Mouse (Mus musculus): ENCODE data around the gene Mrps24. TPM values are rescaled to one million over a fixed set of nuclear protein-coding genes. Genes with fewer than 3 reads are reported as not detected.

Mrps24 gene
- polyA plus RNA-seq, 1 experiment from 2014 or later: 170 TPM

DNA sequence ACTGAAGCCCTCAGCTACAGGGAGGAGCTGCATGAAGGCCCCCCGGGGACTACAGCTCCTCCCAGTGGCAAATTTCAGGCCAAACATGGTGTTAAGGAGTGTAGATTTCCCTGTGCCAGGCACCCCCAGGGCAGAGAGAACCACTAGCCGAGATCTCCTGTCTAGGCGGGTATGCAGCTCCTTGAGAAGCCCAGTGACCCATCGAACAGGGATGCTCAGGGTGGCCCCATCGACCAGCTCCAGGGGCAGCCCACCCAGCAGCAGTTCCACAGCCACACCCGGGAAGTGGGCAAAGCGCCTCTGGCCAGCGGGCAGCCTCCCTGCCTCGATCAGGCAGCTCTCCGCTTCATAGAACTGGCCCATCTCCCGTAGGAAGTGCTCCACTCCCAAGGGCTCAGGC is 766 bp upstream of the Mrps24 start:
- Histone ChIP-seq H3K36me3 (replicated peaks; ENCODE audit: control insufficient read depth, insufficient read depth, low read depth, low read length) (peaks cover 4% of the 10 kb centered on the region; the same call in 1 of the 2 replicates), H3K27me3 (ENCODE audit: control insufficient read depth, insufficient read depth, low read length) (no peaks in the 10 kb centered on the region), H3K4me1 (ENCODE audit: control insufficient read depth, insufficient read depth, low read length) (no peaks in the 10 kb centered on the region), H3K27ac (replicated peaks; ENCODE audit: low read depth, low read length) (no peak overlapping the region), H3K9ac (replicated peaks; ENCODE audit: low read length) (no peak overlapping the region), H3K9me3 (replicated peaks; ENCODE audit: control insufficient read depth, low read length) (no peaks in the 10 kb centered on the region), H3K4me3 (ENCODE audit: low read depth, low read length) (no peak overlapping the region), H3K4me2 (ENCODE audit: low read depth, low read length) (no peak overlapping the region)
- DNase-seq (ENCODE audit: low spot score) (no peak), ATAC-seq (replicated peaks; ENCODE audit: insufficient number of reproducible peaks, low FRiP score, low TSS enrichment, low read depth) (no peak)
- WGBS: 92% methylated on average over 11 of the region's 11 CpGs

DNA sequence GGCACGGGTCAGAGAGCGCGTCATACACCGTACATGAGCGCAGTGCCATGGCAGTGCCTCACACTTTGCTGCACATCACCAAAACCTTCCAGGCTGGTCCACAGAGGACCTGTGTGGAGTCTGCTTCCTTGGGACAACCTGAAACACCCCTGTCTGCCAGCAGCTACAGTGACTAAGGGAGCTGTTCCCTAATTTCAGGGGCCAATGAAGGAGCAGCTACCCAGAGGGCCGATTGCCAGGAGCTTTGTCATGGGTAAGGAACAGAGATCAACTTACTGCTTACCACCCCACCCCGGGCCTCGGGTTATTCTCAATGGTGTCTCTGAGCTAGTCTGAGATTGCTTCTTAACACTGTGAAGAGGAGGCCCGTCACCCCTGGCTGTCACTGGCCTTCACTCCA is 301 bp downstream of the Mrps24 start:
- Histone ChIP-seq H3K36me3 (replicated peaks; ENCODE audit: control insufficient read depth, insufficient read depth, low read depth, low read length) (peaks cover 4% of the 10 kb centered on the region; the same call in 1 of the 2 replicates), H3K9ac (replicated peaks; ENCODE audit: low read length) (no peak overlapping the region), H3K9me3 (replicated peaks; ENCODE audit: control insufficient read depth, low read length) (no peaks in the 10 kb centered on the region), H3K27ac (replicated peaks; ENCODE audit: low read depth, low read length) (no peak overlapping the region), H3K4me1 (ENCODE audit: control insufficient read depth, insufficient read depth, low read length) (no peaks in the 10 kb centered on the region), H3K4me3 (ENCODE audit: low read depth, low read length) (no peak overlapping the region), H3K4me2 (ENCODE audit: low read depth, low read length) (no peak overlapping the region), H3K27me3 (ENCODE audit: control insufficient read depth, insufficient read depth, low read length) (no peaks in the 10 kb centered on the region)
- DNase-seq (ENCODE audit: low spot score) (no peak), ATAC-seq (replicated peaks; ENCODE audit: insufficient number of reproducible peaks, low FRiP score, low TSS enrichment, low read depth) (no peak)
- WGBS: 91% methylated on average over 9 of the region's 9 CpGs

DNA sequence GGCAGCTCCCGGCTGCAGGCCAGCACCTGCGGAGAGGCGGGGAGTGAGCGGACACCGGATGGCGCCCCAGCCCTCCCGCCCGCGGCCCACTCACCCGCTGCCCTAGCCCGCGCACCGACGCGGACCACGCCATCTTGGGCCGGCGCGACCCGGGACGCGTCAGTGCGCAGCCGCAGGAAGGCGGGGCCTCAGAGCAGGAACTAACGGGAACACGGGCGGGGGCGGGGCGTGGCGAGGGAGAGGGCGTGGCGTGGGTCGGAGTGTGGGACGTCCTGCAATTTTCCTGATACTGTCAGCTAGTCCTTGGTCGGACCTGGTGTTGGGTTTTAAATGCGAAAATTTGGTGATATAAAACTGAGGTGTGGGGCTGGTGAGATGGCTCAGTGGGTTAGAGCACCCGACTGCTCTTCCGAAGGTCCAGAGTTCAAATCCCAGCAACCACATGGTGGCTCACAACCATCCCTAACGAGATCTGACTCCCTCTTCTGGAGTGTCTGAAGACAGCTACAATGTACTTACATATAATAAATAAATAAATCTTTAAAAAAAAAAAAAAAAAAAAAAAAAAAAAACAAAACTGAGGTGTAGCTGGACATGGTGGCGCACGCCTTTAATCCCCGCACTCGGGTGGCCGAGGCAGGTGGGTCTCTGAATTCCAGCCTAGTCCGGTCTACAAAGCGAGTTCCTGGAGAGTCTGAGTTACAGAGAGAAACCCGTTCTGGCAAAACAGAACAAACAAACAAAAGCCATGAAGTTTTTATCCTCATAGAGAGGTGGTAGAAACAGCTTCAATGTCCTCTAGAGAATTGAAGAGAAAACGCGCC is 7.7 kb downstream of the Mrps24 start:
- Histone ChIP-seq H3K9me3 (replicated peaks; ENCODE audit: control insufficient read depth, low read length) (no peaks in the 10 kb centered on the region), H3K27ac (replicated peaks; ENCODE audit: low read depth, low read length) (peak overlapping the region; percentile 41; the same call in 1 of the 2 replicates), H3K27me3 (ENCODE audit: control insufficient read depth, insufficient read depth, low read length) (no peaks in the 10 kb centered on the region), H3K36me3 (replicated peaks; ENCODE audit: control insufficient read depth, insufficient read depth, low read depth, low read length) (no peaks in the 10 kb centered on the region; the same call in none of the 2 replicates), H3K4me3 (ENCODE audit: low read depth, low read length) (peak overlapping the region; percentile 92), H3K4me2 (ENCODE audit: low read depth, low read length) (peak overlapping the region; percentile 83), H3K4me1 (ENCODE audit: control insufficient read depth, insufficient read depth, low read length) (no peaks in the 10 kb centered on the region), H3K9ac (replicated peaks; ENCODE audit: low read length) (peak overlapping the region; percentile 92)
- DNase-seq (ENCODE audit: low spot score): peak; percentile 95
- peak; percentile 92 for ATAC-seq (replicated peaks; ENCODE audit: insufficient number of reproducible peaks, low FRiP score, low TSS enrichment, low read depth)
- WGBS: 19% methylated on average over 49 of the region's 50 CpGs

DNA sequence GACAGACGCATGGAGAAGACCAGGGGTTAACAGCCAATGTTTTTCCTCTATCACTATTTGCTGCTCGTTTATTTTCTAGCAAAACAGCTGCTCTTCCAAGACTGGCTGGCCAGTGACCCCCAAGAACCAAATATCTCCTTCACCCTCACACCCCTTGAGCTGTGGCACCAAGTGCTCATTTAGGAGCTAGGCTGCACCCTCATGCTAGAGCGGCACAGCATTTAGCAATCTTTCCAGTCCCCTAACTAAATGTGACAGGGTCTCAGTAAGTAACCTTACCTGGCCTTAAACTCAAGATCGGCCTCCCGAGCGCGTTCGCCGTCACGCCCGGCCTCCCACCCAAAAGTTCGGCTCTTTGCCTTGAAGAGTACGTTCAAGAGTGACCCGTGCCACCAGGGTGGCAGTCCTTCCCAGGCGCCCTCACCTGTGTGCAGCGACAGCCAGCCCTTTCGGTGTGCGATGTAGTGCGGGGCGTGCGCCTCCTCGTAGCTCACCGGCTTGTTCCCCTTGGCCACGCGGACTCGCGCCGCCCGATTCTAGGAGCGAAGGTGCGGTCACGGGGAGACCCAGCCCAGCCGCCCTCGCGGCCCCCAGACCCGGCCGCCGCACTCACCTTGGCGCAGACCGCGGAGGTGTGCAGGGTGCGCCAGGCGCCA is 8.5 kb downstream of the Mrps24 start:
- DNase-seq (ENCODE audit: low spot score) (peak; percentile 16), ATAC-seq (replicated peaks; ENCODE audit: insufficient number of reproducible peaks, low FRiP score, low TSS enrichment, low read depth) (peak; percentile 68)
- Histone ChIP-seq H3K27me3 (ENCODE audit: control insufficient read depth, insufficient read depth, low read length) (no peaks in the 10 kb centered on the region), H3K4me1 (ENCODE audit: control insufficient read depth, insufficient read depth, low read length) (no peaks in the 10 kb centered on the region), H3K4me2 (ENCODE audit: low read depth, low read length) (peak overlapping the region; percentile 83), H3K4me3 (ENCODE audit: low read depth, low read length) (peak overlapping the region; percentile 92), H3K9me3 (replicated peaks; ENCODE audit: control insufficient read depth, low read length) (no peaks in the 10 kb centered on the region), H3K9ac (replicated peaks; ENCODE audit: low read length) (peak overlapping the region; percentile 92), H3K36me3 (replicated peaks; ENCODE audit: control insufficient read depth, insufficient read depth, low read depth, low read length) (no peaks in the 10 kb centered on the region; the same call in none of the 2 replicates), H3K27ac (replicated peaks; ENCODE audit: low read depth, low read length) (peak overlapping the region; percentile 41; the same call in 1 of the 2 replicates)
- WGBS: under 1% methylated on average over 43 of the region's 43 CpGs

DNA sequence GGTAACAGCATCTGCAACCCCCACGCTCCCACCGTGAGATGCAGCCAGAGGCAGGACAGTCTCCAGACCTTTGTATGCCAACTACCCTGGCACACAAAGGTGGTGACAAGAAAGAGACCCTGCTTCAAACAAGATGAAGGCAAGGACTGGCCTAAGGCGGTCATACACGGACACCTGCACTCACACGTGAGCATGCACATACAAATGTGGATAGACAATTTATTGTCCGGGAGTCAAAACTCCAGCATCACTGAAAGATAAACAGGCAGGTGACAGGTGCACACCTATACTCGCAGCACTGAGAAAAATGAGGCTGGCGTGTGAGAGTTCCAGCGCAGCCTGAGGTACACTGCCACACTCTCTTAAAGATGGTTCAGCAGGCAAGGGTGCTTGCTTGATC is 9.5 kb downstream of the Mrps24 start:
- no peak overlapping the region; the same call in 1 of the 2 replicates for H3K4me2 ChIP-seq (ENCODE audit: low read depth, low read length)
- no peak overlapping the region for H3K27ac ChIP-seq (replicated peaks; ENCODE audit: low read depth, low read length)
- no peaks in the 10 kb centered on the region for H3K4me1 ChIP-seq (ENCODE audit: control insufficient read depth, insufficient read depth, low read length)
- no peaks in the 10 kb centered on the region for H3K9me3 ChIP-seq (replicated peaks; ENCODE audit: control insufficient read depth, low read length)
- ATAC-seq (replicated peaks; ENCODE audit: insufficient number of reproducible peaks, low FRiP score, low TSS enrichment, low read depth) (no peak), DNase-seq (ENCODE audit: low spot score) (no peak)
- H3K9ac ChIP-seq (replicated peaks; ENCODE audit: low read length): no peak overlapping the region
- no peaks in the 10 kb centered on the region for H3K27me3 ChIP-seq (ENCODE audit: control insufficient read depth, insufficient read depth, low read length)
- no peak overlapping the region for H3K4me3 ChIP-seq (ENCODE audit: low read depth, low read length)
- WGBS: 92% methylated on average over 9 of the region's 9 CpGs
- H3K36me3 ChIP-seq (replicated peaks; ENCODE audit: control insufficient read depth, insufficient read depth, low read depth, low read length): no peaks in the 10 kb centered on the region; the same call in none of the 2 replicates

DNA sequence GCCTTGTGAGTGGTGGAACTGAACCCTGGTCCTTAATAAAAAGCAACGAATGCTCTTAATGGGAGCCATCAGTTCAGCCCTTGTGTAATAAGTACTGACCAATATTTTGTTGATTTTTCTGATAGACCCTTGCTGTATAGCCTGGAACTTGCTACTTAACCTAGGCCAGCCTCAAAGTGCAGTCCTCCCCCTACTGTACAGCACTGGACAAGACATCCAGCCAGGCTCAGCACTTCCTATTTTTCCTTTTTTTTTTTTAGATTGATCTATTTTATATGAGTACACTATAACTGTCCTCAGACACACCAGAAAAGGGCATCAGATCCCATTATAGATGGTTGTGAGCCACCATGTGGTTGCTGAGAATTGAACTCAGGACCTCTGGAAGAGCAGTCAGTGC is 12.1 kb downstream of the Mrps24 start:
- H3K27ac ChIP-seq (replicated peaks; ENCODE audit: low read depth, low read length): no peak overlapping the region
- H3K4me3 ChIP-seq (ENCODE audit: low read depth, low read length): no peak overlapping the region
- H3K4me2 ChIP-seq (ENCODE audit: low read depth, low read length): no peak overlapping the region
- no peaks in the 10 kb centered on the region for H3K9me3 ChIP-seq (replicated peaks; ENCODE audit: control insufficient read depth, low read length)
- no peaks in the 10 kb centered on the region for H3K4me1 ChIP-seq (ENCODE audit: control insufficient read depth, insufficient read depth, low read length)
- no peak overlapping the region for H3K9ac ChIP-seq (replicated peaks; ENCODE audit: low read length)
- no peaks in the 10 kb centered on the region for H3K27me3 ChIP-seq (ENCODE audit: control insufficient read depth, insufficient read depth, low read length)
- 93% methylated on average over 1 of the region's 1 CpGs for WGBS
- no peaks in the 10 kb centered on the region; the same call in none of the 2 replicates for H3K36me3 ChIP-seq (replicated peaks; ENCODE audit: control insufficient read depth, insufficient read depth, low read depth, low read length)
- ATAC-seq (replicated peaks; ENCODE audit: insufficient number of reproducible peaks, low FRiP score, low TSS enrichment, low read depth): no peak
- DNase-seq (ENCODE audit: low spot score): no peak

DNA sequence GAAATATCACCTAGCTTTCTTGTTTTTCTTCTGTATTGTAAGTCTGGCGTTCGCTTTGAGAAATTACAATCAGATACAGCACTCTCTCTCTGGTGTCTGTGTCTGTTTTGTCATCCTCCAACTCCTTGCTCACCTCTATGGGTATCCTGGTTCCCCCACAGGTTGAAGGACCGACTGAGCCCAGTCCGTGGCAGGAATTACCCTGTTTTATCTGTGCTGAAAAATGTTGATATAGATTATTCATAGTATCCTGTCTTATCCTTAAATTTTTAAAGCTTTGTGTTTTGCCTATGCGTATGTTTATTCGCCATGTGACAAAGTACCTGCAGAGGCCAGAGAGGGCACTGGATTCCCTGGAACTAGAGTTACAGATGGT is 12.5 kb downstream of the Mrps24 start:
- DNase-seq (ENCODE audit: low spot score): no peak
- Histone ChIP-seq H3K27me3 (ENCODE audit: control insufficient read depth, insufficient read depth, low read length) (no peaks in the 10 kb centered on the region), H3K4me3 (ENCODE audit: low read depth, low read length) (no peak overlapping the region), H3K27ac (replicated peaks; ENCODE audit: low read depth, low read length) (no peak overlapping the region), H3K9me3 (replicated peaks; ENCODE audit: control insufficient read depth, low read length) (no peaks in the 10 kb centered on the region), H3K36me3 (replicated peaks; ENCODE audit: control insufficient read depth, insufficient read depth, low read depth, low read length) (no peaks in the 10 kb centered on the region; the same call in none of the 2 replicates), H3K4me1 (ENCODE audit: control insufficient read depth, insufficient read depth, low read length) (no peaks in the 10 kb centered on the region), H3K4me2 (ENCODE audit: low read depth, low read length) (no peak overlapping the region), H3K9ac (replicated peaks; ENCODE audit: low read length) (no peak overlapping the region)
- WGBS: 90% methylated on average over 6 of the region's 6 CpGs
- no peak for ATAC-seq (replicated peaks; ENCODE audit: insufficient number of reproducible peaks, low FRiP score, low TSS enrichment, low read depth)

All from embryonic facial prominence, embryonic 11.5 days (tissue).